Mouse (Mus musculus): ENCODE measurements at regions not wholly inside any gene's neighbourhood (a gene's known extent, or its start where the extent isn't known, plus 50 kb on each side); places are given as distances from the start of the nearest gene placed in this dataset.

GRCm38 (mm10) chr13:45218251-45218650 is 139.8 kb downstream of the Gm9817 start:
- Histone ChIP-seq H3K9me3 (replicated peaks; ENCODE audit: control insufficient read depth, low read length) (no peaks in the 10 kb centered on the region), H3K9ac (replicated peaks; ENCODE audit: low read depth, low read length) (no peak overlapping the region), H3K36me3 (replicated peaks; ENCODE audit: control insufficient read depth, insufficient read depth, low read length) (no peaks in the 10 kb centered on the region), H3K4me3 (ENCODE audit: low read depth, low read length) (no peak overlapping the region), H3K4me1 (ENCODE audit: control insufficient read depth, insufficient read depth) (no peaks in the 10 kb centered on the region), H3K27ac (ENCODE audit: low read depth) (no peak overlapping the region), H3K4me2 (ENCODE audit: low read depth, low read length) (no peak overlapping the region), H3K27me3 (ENCODE audit: control insufficient read depth, insufficient read depth, low read length) (no peaks in the 10 kb centered on the region)
- no peak for ATAC-seq (ENCODE audit: insufficient read depth, low read depth)
- TF ChIP-seq EP300 (IDR thresholded peaks at IDR 0.05; ENCODE audit: low read depth) (no peak), CTCF (IDR thresholded peaks at IDR 0.05; ENCODE audit: low read depth) (no peak)
- WGBS = 89% methylated on average over 4 of the region's 4 CpGs
- DNase-seq (ENCODE audit: low spot score) = no peak

GRCm38 (mm10) chr13:45219671-45220070 is 141.2 kb downstream of the Gm9817 start:
- Histone ChIP-seq H3K4me1 (ENCODE audit: control insufficient read depth, insufficient read depth) (no peaks in the 10 kb centered on the region), H3K9me3 (replicated peaks; ENCODE audit: control insufficient read depth, low read length) (no peaks in the 10 kb centered on the region), H3K36me3 (replicated peaks; ENCODE audit: control insufficient read depth, insufficient read depth, low read length) (no peaks in the 10 kb centered on the region), H3K9ac (replicated peaks; ENCODE audit: low read depth, low read length) (no peak overlapping the region), H3K4me2 (ENCODE audit: low read depth, low read length) (no peak overlapping the region), H3K4me3 (ENCODE audit: low read depth, low read length) (no peak overlapping the region), H3K27me3 (ENCODE audit: control insufficient read depth, insufficient read depth, low read length) (no peaks in the 10 kb centered on the region), H3K27ac (ENCODE audit: low read depth) (no peak overlapping the region)
- 73% methylated on average over 3 of the region's 3 CpGs for WGBS
- TF ChIP-seq EP300 (IDR thresholded peaks at IDR 0.05; ENCODE audit: low read depth) (no peak), CTCF (IDR thresholded peaks at IDR 0.05; ENCODE audit: low read depth) (no peak)
- DNase-seq (ENCODE audit: low spot score) (no peak), ATAC-seq (ENCODE audit: insufficient read depth, low read depth) (no peak)

DNA sequence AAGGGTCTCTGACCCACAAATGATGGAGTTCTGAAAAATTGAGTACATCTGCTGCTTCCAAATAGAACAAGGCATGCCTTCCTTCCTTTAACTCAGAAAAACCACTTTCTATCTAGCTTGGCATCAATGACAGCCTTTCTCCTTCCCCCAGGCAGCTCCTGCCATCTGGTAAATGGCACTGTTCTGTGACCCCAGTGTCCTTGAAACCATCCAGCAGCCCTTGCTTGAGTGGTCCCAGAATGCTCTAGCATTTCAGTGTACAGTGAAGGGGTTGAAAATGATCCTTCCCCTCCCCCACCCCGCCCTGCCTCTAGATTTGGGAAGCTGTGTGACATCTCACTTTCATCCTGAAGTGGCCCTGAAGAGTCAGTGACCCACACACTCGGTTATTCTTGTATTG is 152.3 kb downstream of the Gm9817 start:
- no peak for DNase-seq (ENCODE audit: low spot score)
- no peak for ATAC-seq (ENCODE audit: insufficient read depth, low read depth)
- Histone ChIP-seq H3K4me1 (ENCODE audit: control insufficient read depth, insufficient read depth) (no peaks in the 10 kb centered on the region), H3K27ac (ENCODE audit: low read depth) (no peak overlapping the region), H3K4me3 (ENCODE audit: low read depth, low read length) (no peak overlapping the region), H3K9me3 (replicated peaks; ENCODE audit: control insufficient read depth, low read length) (no peaks in the 10 kb centered on the region), H3K9ac (replicated peaks; ENCODE audit: low read depth, low read length) (no peak overlapping the region), H3K4me2 (ENCODE audit: low read depth, low read length) (no peak overlapping the region), H3K36me3 (replicated peaks; ENCODE audit: control insufficient read depth, insufficient read depth, low read length) (no peaks in the 10 kb centered on the region), H3K27me3 (ENCODE audit: control insufficient read depth, insufficient read depth, low read length) (no peaks in the 10 kb centered on the region)
- TF ChIP-seq CTCF (IDR thresholded peaks at IDR 0.05; ENCODE audit: low read depth) (no peak), EP300 (IDR thresholded peaks at IDR 0.05; ENCODE audit: low read depth) (no peak)
- WGBS = 57% methylated on average over 2 of the region's 2 CpGs

DNA sequence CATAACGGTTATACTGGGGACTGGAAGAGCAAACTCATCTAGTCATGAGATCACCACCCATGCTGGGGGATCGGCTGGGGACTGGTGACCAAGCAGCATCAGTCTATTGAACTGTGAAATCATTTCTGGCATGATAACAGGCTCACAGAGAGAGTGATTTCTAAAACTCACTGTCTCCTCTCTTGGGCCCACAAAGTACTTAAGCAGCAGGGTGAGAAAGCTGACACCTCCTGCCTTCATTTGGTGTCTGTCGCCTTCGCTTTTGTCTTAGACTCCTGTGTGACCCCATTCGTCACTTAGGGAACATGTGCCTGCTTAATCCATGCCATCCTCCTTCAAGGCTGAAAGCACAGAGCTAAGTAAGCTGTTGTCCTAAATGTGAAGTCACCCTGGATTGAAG is 154.3 kb upstream of the Mylip start:
- no peaks in the 10 kb centered on the region for H3K4me1 ChIP-seq (ENCODE audit: control insufficient read depth, insufficient read depth)
- H3K36me3 ChIP-seq (replicated peaks; ENCODE audit: control insufficient read depth, insufficient read depth, low read length) = no peaks in the 10 kb centered on the region
- TF ChIP-seq EP300 (IDR thresholded peaks at IDR 0.05; ENCODE audit: low read depth) = no peak
- no peak for TF ChIP-seq CTCF (IDR thresholded peaks at IDR 0.05; ENCODE audit: low read depth)
- H3K27ac ChIP-seq (ENCODE audit: low read depth) = no peak overlapping the region
- H3K27me3 ChIP-seq (ENCODE audit: control insufficient read depth, insufficient read depth, low read length) = no peaks in the 10 kb centered on the region
- ATAC-seq (ENCODE audit: insufficient read depth, low read depth) = no peak
- no peak overlapping the region for H3K4me3 ChIP-seq (ENCODE audit: low read depth, low read length)
- no peak overlapping the region for H3K4me2 ChIP-seq (ENCODE audit: low read depth, low read length)
- H3K9me3 ChIP-seq (replicated peaks; ENCODE audit: control insufficient read depth, low read length) = no peaks in the 10 kb centered on the region
- H3K9ac ChIP-seq (replicated peaks; ENCODE audit: low read depth, low read length) = no peak overlapping the region
- WGBS = 58% methylated on average over 5 of the region's 5 CpGs
- no peak for DNase-seq (ENCODE audit: low spot score)

DNA sequence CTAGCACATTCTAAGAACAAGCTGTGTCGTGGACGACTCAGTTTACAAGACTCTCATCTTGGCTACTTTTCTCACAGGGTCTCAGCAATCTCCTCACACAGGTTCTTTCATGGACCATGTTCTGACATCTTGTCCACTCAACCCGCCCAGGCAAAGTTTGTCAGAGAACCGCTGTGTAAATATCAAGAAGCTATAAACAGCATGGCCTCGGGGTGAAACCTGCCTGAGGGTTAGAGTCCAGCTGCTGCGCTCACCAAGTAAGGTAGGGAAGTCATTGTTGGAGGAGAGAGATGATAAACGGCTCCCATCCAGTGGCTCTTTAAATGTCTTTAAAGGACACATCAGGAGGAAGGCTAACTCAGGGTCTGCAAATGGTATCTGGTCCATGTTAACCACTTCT is 151.3 kb upstream of the Mylip start:
- Histone ChIP-seq H3K27me3 (ENCODE audit: control insufficient read depth, insufficient read depth, low read length) (no peaks in the 10 kb centered on the region), H3K27ac (ENCODE audit: low read depth) (no peak overlapping the region), H3K9me3 (replicated peaks; ENCODE audit: control insufficient read depth, low read length) (no peaks in the 10 kb centered on the region), H3K36me3 (replicated peaks; ENCODE audit: control insufficient read depth, insufficient read depth, low read length) (no peaks in the 10 kb centered on the region), H3K4me2 (ENCODE audit: low read depth, low read length) (no peak overlapping the region), H3K9ac (replicated peaks; ENCODE audit: low read depth, low read length) (no peak overlapping the region), H3K4me3 (ENCODE audit: low read depth, low read length) (no peak overlapping the region), H3K4me1 (ENCODE audit: control insufficient read depth, insufficient read depth) (no peaks in the 10 kb centered on the region)
- no peak for TF ChIP-seq EP300 (IDR thresholded peaks at IDR 0.05; ENCODE audit: low read depth)
- ATAC-seq (ENCODE audit: insufficient read depth, low read depth) = no peak
- DNase-seq (ENCODE audit: low spot score) = no peak
- 81% methylated on average over 7 of the region's 7 CpGs for WGBS

DNA sequence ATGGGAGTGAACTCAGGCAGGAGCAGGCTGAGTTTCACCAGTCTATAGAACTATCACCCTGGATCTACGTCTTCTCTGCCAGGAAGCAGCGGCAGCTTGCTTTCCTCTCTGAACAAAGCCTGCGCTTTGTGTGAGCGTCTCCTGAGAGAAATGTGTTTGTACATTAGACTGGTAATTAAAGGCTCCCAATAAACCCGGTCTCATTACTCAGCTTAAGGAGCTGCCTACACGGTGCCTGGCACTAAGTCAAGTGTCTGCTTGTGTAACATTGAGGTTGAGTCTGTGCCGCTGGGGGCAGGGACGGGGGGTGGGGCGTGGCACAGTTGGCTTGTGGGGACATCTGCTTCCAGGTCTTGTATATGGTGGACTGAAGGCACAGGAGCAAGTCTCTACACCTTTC is 150.4 kb upstream of the Mylip start:
- H3K4me1 ChIP-seq (ENCODE audit: control insufficient read depth, insufficient read depth) = no peaks in the 10 kb centered on the region
- DNase-seq (ENCODE audit: low spot score) (no peak), ATAC-seq (ENCODE audit: insufficient read depth, low read depth) (no peak)
- no peaks in the 10 kb centered on the region for H3K27me3 ChIP-seq (ENCODE audit: control insufficient read depth, insufficient read depth, low read length)
- 62% methylated on average over 9 of the region's 9 CpGs for WGBS
- no peaks in the 10 kb centered on the region for H3K9me3 ChIP-seq (replicated peaks; ENCODE audit: control insufficient read depth, low read length)
- no peak for TF ChIP-seq EP300 (IDR thresholded peaks at IDR 0.05; ENCODE audit: low read depth)
- TF ChIP-seq CTCF (IDR thresholded peaks at IDR 0.05; ENCODE audit: low read depth) = no peak
- H3K36me3 ChIP-seq (replicated peaks; ENCODE audit: control insufficient read depth, insufficient read depth, low read length) = no peaks in the 10 kb centered on the region
- no peak overlapping the region for H3K4me3 ChIP-seq (ENCODE audit: low read depth, low read length)
- no peak overlapping the region for H3K4me2 ChIP-seq (ENCODE audit: low read depth, low read length)
- no peak overlapping the region for H3K27ac ChIP-seq (ENCODE audit: low read depth)
- no peak overlapping the region for H3K9ac ChIP-seq (replicated peaks; ENCODE audit: low read depth, low read length)

Data from heart, postnatal 0 days (tissue).